Mouse (Mus musculus) liver, adult 2 months (tissue): ENCODE measurements around the gene Clta. TPM values are rescaled to one million over a fixed set of nuclear protein-coding genes. Genes with fewer than 3 reads are reported as not detected.
"Not testable (repeated sequence)": the region's sequence is repeated elsewhere in the genome, so short reads cannot be mapped to it uniquely, and the experiment has no call there.

Experiments used
- DNase-seq: peaks from one replicate; pipeline ENCODE4 v3.0.0-alpha.2; 2011; ENCODE audit warnings: low read depth, low spot score; ENCODE audit errors: extremely low read depth
- H3K27ac ChIP-seq: fragments of 200-500 bp; replicated peaks from 2 replicates; pipeline ENCODE4 v1.5.1; 2012; ENCODE audit warnings: low read depth, mild to moderate bottlenecking, control low read depth, inconsistent platforms, low read length; ENCODE audit not compliant: insufficient read depth
- H3K27me3 ChIP-seq: fragments of 200-500 bp; 2 replicates; pipeline ENCODE4 v1.6.1; 2012; ENCODE audit warnings: mild to moderate bottlenecking, moderate library complexity, low read length, inconsistent platforms; ENCODE audit not compliant: control insufficient read depth, insufficient read depth
- H3K36me3 ChIP-seq: fragments of 200-500 bp; 2 replicates; pipeline ENCODE4 v1.6.1; 2012; ENCODE audit warnings: low read length, inconsistent platforms; ENCODE audit not compliant: control insufficient read depth, insufficient read depth
- H3K4me1 ChIP-seq: fragments of 200-500 bp; 2 replicates; pipeline ENCODE4 v1.6.1; 2011; ENCODE audit warnings: low read length; ENCODE audit not compliant: control insufficient read depth, insufficient read depth
- H3K4me3 ChIP-seq: fragments of 200-500 bp; 2 replicates; pipeline ENCODE4 v1.5.1; 2011; ENCODE audit warnings: low read depth, mild to moderate bottlenecking, control low read depth, low read length, moderate library complexity; ENCODE audit not compliant: insufficient read depth
- H3K79me2 ChIP-seq: fragments of 200-500 bp; 2 replicates; pipeline ENCODE4 v1.6.1; 2012; ENCODE audit warnings: inconsistent platforms, mild to moderate bottlenecking, low read length, moderate library complexity; ENCODE audit not compliant: control insufficient read depth, insufficient read depth
- H3K9ac ChIP-seq: fragments of 200-500 bp; 2 replicates; pipeline ENCODE4 v1.6.1; 2012; ENCODE audit warnings: low read depth, mild to moderate bottlenecking, control low read depth, inconsistent platforms, low read length
- CTCF ChIP-seq: fragments of 200-500 bp; IDR thresholded peaks from 2 replicates; pipeline ENCODE4 v1.5.1; 2011; ENCODE audit warnings: low read depth, low read length, control low read depth
- POLR2A ChIP-seq: fragments of 200-500 bp; IDR thresholded peaks from 2 replicates; pipeline ENCODE4 v1.6.1; 2011; ENCODE audit warnings: low read length, control low read depth; ENCODE audit not compliant: insufficient read depth; ENCODE audit errors: extremely low read depth
- WGBS: fragments of 180-500 bp; shearing (Covaris S2); methylation state at CpG from one replicate; pipeline ENCODE4 v1.1.7; 2018; 5-methylcytosine and 5-hydroxymethylcytosine counted together
- polyA plus RNA-seq: library from polyadenylated mRNA; depleted of rRNA; stranded (reverse); fragments of >200 nt; gene quantifications from 2 replicates; pipeline ENCODE4 v1.2.3, GENCODE M21; 2012
- total RNA-seq: library from RNA; depleted of rRNA; stranded (reverse); fragments of >200 nt; gene quantifications from 2 replicates; pipeline ENCODE4 v1.2.3, GENCODE M21; 2014

Clta gene
- total and polyA plus RNA-seq, 2 experiments = 116 to 191 TPM

DNA sequence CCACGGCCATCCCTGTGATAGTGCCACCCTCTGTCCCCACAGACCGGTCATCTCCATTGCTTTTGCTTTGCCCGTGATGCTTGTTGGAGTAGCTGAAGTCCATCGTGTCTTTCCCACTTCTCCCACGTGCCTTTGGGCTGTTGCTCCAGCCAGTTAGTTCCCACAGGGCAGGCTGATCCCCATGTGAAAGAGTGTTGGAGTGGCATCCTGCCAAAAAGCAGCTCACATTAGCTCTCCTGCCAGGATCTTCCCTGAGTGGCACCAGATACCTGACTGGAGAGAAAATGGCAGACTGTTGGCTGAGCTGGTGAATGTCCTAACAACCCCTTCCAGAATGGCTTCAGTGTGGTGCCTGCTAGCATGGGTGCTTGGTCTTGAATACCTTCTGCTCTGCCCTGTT is 27.3 kb downstream of the Clta start:
- H3K9ac ChIP-seq = no peak overlapping the region
- no peak overlapping the region for H3K27ac ChIP-seq
- peak; percentile 49 for DNase-seq
- WGBS = 62% methylated on average over 5 of the region's 5 CpGs
- peaks cover 33% of the 10 kb centered on the region for H3K36me3 ChIP-seq
- TF ChIP-seq CTCF = no peak
- no peak for TF ChIP-seq POLR2A
- H3K4me1 ChIP-seq = no peaks in the 10 kb centered on the region
- no peaks in the 10 kb centered on the region for H3K79me2 ChIP-seq
- no peak overlapping the region for H3K4me3 ChIP-seq
- no peaks in the 10 kb centered on the region for H3K27me3 ChIP-seq

DNA sequence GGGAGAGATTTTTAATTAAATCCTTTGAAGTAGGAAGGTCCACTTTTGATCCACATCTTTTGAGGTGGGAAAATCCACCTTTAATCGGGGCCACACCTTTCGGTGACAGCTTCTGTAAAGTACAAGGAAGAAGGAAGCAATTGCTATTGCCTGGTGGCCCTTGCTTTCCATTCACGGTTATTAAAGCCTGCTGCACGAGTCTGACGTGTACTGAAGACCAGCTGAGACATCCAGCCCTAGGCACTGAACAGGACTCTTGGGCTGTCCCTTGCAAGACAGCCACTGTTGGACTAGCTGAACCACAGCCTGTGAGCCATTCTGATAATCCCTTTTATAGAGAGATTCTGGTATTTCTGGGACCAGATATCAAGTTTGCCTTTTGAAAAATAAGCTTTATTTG is 32.2 kb downstream of the Clta start:
- DNase-seq = no peak
- no peak overlapping the region for H3K27ac ChIP-seq
- H3K36me3 ChIP-seq = peaks cover 45% of the 10 kb centered on the region
- 79% methylated on average over 5 of the region's 5 CpGs for WGBS
- no peaks in the 10 kb centered on the region for H3K79me2 ChIP-seq
- H3K4me1 ChIP-seq = no peaks in the 10 kb centered on the region
- H3K4me3 ChIP-seq = no peak overlapping the region
- H3K9ac ChIP-seq = no peak overlapping the region
- no peak for TF ChIP-seq POLR2A
- no peak for TF ChIP-seq CTCF
- no peaks in the 10 kb centered on the region for H3K27me3 ChIP-seq

DNA sequence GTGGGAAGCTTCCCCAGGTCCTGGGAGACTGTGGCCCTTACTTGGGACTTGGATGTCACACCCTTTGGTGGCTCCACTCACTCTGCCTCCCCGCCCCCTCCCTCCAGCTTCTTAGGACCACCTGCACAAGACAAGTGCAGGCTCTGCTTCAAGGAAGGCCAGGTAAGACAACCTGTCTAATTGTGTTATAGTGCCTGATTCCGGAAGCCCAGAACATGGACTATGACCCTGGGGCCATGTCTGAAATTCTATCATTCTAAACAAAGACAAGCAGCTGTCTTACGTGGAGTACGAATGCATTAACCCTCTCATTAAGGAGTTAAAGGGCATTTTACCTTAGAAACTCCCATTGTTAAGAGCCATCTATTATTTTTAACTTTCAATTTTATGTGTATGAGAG is 36.5 kb downstream of the Clta start:
- Histone ChIP-seq H3K27ac (no peak overlapping the region), H3K9ac (no peak overlapping the region), H3K27me3 (no peaks in the 10 kb centered on the region), H3K4me1 (no peaks in the 10 kb centered on the region), H3K36me3 (peaks cover 68% of the 10 kb centered on the region), H3K79me2 (no peaks in the 10 kb centered on the region), H3K4me3 (no peak overlapping the region)
- TF ChIP-seq POLR2A = no peak
- no peak for TF ChIP-seq CTCF
- no peak for DNase-seq
- WGBS = 83% methylated on average over 4 of the region's 4 CpGs

DNA sequence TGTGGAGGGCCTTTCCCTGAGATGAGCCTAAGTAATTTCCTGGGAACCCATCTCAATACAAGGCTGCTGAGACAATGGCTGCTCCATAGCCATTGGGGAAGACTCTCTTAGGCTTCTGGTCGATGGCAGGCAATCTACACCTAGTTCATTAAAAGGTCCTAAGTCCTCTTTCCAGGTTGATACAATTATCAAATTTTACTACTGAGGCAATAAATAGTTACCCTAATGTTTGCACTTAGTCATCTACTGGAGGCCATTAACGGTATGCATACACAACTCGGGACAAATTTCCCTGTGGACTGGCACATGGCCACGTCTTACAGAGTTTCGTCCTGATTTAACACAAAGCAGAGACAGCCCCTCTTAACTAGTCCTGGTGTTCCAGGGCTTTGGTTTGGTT is 38.2 kb downstream of the Clta start:
- no peak for DNase-seq
- H3K4me3 ChIP-seq = no peak overlapping the region
- H3K27ac ChIP-seq = no peak overlapping the region
- H3K9ac ChIP-seq = no peak overlapping the region
- H3K4me1 ChIP-seq = no peaks in the 10 kb centered on the region
- H3K79me2 ChIP-seq = no peaks in the 10 kb centered on the region
- peaks cover 74% of the 10 kb centered on the region for H3K36me3 ChIP-seq
- TF ChIP-seq POLR2A (no peak), CTCF (no peak)
- WGBS = 73% methylated on average over 5 of the region's 5 CpGs
- no peaks in the 10 kb centered on the region for H3K27me3 ChIP-seq

DNA sequence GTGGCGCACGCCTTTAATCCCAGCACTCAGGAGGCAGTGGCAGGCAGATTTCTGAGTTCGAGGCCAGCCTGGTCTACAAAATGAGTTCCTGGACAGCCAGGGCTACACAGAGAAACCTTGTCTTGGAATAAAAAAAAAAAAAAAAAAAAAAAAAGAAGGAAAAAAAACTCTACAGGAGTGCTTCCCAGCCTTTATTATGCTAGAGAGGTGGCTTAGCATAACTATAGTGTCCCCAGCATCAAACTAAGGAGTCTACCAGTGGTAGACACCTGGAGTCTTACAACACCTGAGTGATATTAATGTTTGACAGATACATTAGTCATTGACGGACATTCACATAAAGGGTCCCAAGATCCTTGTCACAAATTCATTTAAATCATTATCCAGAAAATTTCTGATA is 38.9 kb downstream of the Clta start:
- not testable (repeated sequence) for H3K4me1 ChIP-seq, H3K9ac ChIP-seq, H3K27ac ChIP-seq, H3K27me3 ChIP-seq, H3K79me2 ChIP-seq, DNase-seq, H3K4me3 ChIP-seq
- H3K36me3 ChIP-seq = peaks cover 78% of the 10 kb centered on the region
- 96% methylated on average over 4 of the region's 4 CpGs for WGBS

DNA sequence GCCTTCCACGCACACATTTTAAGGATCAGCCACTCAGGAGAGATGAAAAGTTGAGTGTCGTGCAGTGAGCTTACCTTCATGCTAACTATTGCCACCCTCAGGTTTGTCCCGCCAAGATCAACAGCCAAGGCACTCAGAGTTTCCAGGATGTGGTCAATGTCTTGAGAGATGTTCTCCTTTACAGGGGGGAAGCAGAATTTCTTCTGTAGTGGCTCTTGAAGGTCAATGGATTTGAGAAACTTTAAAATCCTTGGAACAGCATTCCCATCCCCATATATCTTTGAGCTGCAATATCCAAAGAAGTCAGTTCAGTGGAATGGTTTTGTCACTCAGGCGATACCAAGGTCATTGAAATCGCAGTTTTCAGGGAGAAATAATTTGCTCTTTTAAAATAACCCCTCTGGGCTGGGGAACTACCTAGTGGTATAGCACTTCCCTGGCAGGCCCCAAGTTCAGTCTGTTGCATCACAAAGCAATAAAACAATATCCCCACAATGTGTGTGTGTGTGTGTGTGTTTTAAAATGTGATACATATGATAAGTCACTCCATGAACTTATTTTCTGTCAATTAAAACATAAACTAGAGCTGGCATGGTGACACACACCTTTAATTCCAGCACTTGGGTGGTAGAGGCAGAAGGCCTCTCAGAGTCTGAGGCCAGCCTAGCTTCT is 40.6 kb downstream of the Clta start:
- DNase-seq = no peak
- Histone ChIP-seq H3K27me3 (no peaks in the 10 kb centered on the region), H3K36me3 (peaks cover 78% of the 10 kb centered on the region), H3K4me1 (no peaks in the 10 kb centered on the region), H3K4me3 (no peak overlapping the region), H3K27ac (no peak overlapping the region), H3K9ac (no peak overlapping the region), H3K79me2 (no peaks in the 10 kb centered on the region)
- TF ChIP-seq POLR2A (no peak), CTCF (no peak)
- 91% methylated on average over 5 of the region's 5 CpGs for WGBS
